Mouse (Mus musculus) forebrain, embryonic 12.5 days (tissue): ENCODE measurements around the gene Slc9a9. TPM values are rescaled to one million over a fixed set of nuclear protein-coding genes. Genes with fewer than 3 reads are reported as not detected.

Source experiments
- ATAC-seq: fragments of 200-750 bp; cut with Nextera tagmentation; 2 replicates; pipeline ENCODE4 v1.8.0; 2017; ENCODE audit warnings: moderate TSS enrichment; ENCODE audit not compliant: low FRiP score
- H3K27ac ChIP-seq: fragments of 300-500 bp; sonication (generic); 2 replicates; pipeline ENCODE4 v1.5.1; 2016; ENCODE audit warnings: mild to moderate bottlenecking
- H3K27me3 ChIP-seq: fragments of 300-500 bp; sonication (generic); 2 replicates; pipeline ENCODE4 v1.6.1; 2016; ENCODE audit warnings: mild to moderate bottlenecking
- H3K36me3 ChIP-seq: fragments of 300-500 bp; sonication (generic); replicated peaks from 2 replicates; pipeline ENCODE4 v1.6.1; 2016; ENCODE audit warnings: mild to moderate bottlenecking
- H3K4me1 ChIP-seq: fragments of 300-500 bp; sonication (generic); 2 replicates; pipeline ENCODE4 v1.6.1; 2016
- H3K4me2 ChIP-seq: fragments of 300-500 bp; sonication (generic); 2 replicates; pipeline ENCODE4 v1.6.1; 2016; ENCODE audit warnings: mild to moderate bottlenecking, moderate library complexity
- H3K4me3 ChIP-seq: fragments of 300-500 bp; sonication (generic); replicated peaks from 2 replicates; pipeline ENCODE4 v1.5.1; 2016; ENCODE audit warnings: mild to moderate bottlenecking
- H3K9ac ChIP-seq: fragments of 300-500 bp; sonication (generic); 2 replicates; pipeline ENCODE4 v1.6.1; 2016; ENCODE audit warnings: mild to moderate bottlenecking
- H3K9me3 ChIP-seq: fragments of 300-500 bp; sonication (generic); 2 replicates; pipeline ENCODE4 v1.6.1; 2016
- WGBS: fragments of 180-500 bp; shearing (Covaris S2); methylation state at CpG from one replicate; pipeline ENCODE4 v1.1.7; 2016; 5-methylcytosine and 5-hydroxymethylcytosine counted together
- polyA plus RNA-seq: library from polyadenylated mRNA; unstranded; fragments of >200 nt; fragmentation: Nextera tagmentation; extraction: Ambion mirVana; gene quantifications from 2 replicates; pipeline ENCODE4 v1.2.1, GENCODE M21; 2016

The Slc9a9 gene
- polyA plus RNA-seq, 1 experiment from 2014 or later: 2.8 TPM

DNA sequence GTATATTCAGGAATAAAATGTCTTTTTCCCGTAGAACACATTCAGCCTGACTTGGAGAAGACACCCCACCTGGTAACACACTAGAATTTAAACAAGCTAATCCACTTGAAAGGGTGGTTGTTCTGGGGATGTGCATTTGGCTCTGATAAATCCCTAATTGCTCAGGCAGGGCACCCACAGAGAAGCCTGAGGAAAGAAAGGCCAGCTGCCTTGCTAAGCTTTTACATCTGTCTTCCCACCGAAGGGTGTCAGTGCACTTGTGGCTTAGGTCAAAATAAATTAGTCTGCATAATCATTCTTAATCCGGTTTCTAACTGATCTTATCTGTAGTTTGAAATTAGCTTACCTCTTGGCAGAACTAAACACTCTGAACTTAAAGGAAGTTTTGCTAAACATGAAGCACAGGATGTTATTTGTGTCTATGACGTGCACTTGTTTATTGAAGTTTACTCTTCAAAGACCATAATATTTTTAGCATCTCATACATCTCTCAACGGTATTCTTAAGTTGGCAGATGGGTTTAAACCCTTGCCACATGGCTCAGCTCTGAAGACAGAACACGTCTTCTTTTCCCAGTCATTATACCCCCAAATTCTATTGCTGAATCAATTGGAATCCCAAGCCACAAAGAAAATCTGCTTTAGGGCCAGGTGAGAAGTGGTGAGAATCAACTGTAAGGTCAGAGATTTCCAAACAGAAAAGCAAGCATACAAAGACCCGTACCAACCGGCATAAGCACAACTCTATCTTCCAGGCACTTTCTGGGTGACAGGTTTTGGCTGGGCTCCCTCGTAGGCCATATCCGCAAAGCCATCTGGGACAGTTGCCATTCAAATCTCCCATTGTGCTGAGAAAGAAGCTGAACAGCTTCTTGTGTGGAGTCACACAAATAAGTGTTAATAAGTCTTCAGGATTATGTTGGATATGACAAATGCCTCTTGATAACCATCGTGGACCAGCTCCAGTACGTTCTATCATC, 443.7 kb downstream of the Slc9a9 start:
- 49% methylated on average over 12 of the region's 12 CpGs for WGBS
- H3K4me1 ChIP-seq: peaks cover 8% of the 10 kb centered on the region; the same call in 1 of the 2 replicates
- no peak overlapping the region for H3K4me3 ChIP-seq
- H3K36me3 ChIP-seq: no peaks in the 10 kb centered on the region
- no peaks in the 10 kb centered on the region for H3K9me3 ChIP-seq
- ATAC-seq: 0 out of 2 replicates have a peak, but pooled peaks have one; percentile 44
- no peak overlapping the region for H3K4me2 ChIP-seq
- H3K27me3 ChIP-seq: no peaks in the 10 kb centered on the region
- no peak overlapping the region for H3K9ac ChIP-seq
- H3K27ac ChIP-seq: no peak overlapping the region

DNA sequence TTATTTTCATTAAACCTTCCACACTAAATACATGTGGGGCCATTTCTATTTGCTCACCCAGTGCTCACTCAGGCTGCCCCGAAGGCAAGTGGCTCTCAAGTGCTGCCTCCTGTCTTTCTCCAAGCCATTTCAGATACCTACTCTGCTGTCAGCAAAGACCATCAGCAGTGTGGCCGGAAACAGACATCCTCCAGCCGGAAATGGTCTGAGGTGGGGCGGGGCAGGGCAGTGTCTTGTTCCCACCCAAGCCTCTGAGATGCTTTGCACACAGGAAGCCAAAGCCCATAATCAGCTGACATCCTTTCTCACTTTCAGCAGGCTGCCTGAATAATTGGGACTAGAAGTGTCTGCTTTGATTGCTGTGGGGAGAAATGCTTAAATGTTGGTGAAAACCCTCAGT, 450.4 kb downstream of the Slc9a9 start:
- Histone ChIP-seq H3K4me1 (peaks cover 18% of the 10 kb centered on the region), H3K4me3 (no peak overlapping the region), H3K9me3 (no peaks in the 10 kb centered on the region), H3K27ac (no peak overlapping the region), H3K27me3 (no peaks in the 10 kb centered on the region), H3K36me3 (no peaks in the 10 kb centered on the region), H3K4me2 (no peak overlapping the region), H3K9ac (no peak overlapping the region)
- ATAC-seq: no peak
- WGBS: 60% methylated on average over 4 of the region's 4 CpGs

DNA sequence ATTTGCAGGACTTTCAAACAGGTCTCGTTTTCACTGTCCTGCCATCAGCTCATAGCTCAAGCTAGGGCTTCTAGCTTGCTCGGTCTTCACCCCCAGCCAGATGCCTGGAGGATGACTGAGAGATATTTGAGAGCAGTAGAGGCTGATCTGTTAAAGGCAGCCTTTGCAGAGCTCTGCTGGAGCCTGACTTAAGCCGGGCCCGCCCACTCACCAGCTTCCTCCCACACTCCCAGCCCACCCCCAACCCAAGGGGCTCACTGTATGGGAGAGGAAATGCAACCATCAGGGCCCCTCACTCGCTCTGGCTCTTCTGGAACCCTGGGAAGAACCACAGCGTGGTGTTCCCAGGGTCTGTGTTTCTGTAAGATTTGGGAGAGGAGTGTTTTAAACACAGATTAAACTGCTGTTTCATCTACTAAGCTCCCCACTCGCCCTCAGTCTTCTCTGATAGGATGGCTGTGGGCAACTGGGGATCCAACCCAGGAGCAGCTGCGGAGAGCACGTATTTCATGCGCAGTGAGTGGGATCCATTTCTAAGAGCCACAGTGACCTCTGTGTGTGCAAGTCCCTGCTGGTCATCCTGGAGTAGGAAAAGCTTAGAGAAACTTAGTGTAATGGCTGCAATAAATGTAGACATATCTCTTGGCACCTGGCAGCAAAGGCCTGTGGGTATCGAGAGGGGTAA, 451.6 kb downstream of the Slc9a9 start:
- peak; percentile 71; the same call in 1 of the 2 replicates for ATAC-seq
- Histone ChIP-seq H3K27me3 (no peaks in the 10 kb centered on the region), H3K27ac (0 out of 2 replicates have a peak overlapping the region, but pooled peaks have one; percentile 25), H3K9me3 (no peaks in the 10 kb centered on the region), H3K4me1 (peaks cover 18% of the 10 kb centered on the region), H3K9ac (no peak overlapping the region), H3K4me2 (no peak overlapping the region), H3K36me3 (no peaks in the 10 kb centered on the region), H3K4me3 (no peak overlapping the region)
- 25% methylated on average over 11 of the region's 11 CpGs for WGBS

DNA sequence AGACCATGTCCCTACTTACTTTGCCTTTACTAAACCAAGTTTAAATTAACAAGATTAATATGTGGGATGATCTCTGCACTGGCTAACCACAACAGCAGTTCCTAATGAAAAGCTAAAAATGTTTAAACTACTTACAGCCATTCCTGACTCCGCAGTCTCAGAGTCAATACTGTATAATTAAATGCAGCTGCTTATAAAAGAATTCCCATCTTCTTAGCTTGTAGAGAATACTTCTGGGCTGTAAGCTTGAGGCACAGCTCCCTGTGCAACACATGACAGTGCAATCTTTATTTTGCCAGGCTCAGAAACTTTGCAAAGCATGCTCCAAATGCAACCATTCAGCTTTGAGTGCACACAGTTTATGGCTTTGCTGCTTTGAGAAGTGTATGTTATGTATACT, 456.0 kb downstream of the Slc9a9 start:
- Histone ChIP-seq H3K9me3 (no peaks in the 10 kb centered on the region), H3K27me3 (no peaks in the 10 kb centered on the region), H3K4me3 (no peak overlapping the region), H3K36me3 (no peaks in the 10 kb centered on the region), H3K4me1 (peaks cover 10% of the 10 kb centered on the region), H3K9ac (no peak overlapping the region), H3K4me2 (no peak overlapping the region), H3K27ac (no peak overlapping the region)
- ATAC-seq: no peak
- WGBS: 78% methylated on average over 1 of the region's 1 CpGs

DNA sequence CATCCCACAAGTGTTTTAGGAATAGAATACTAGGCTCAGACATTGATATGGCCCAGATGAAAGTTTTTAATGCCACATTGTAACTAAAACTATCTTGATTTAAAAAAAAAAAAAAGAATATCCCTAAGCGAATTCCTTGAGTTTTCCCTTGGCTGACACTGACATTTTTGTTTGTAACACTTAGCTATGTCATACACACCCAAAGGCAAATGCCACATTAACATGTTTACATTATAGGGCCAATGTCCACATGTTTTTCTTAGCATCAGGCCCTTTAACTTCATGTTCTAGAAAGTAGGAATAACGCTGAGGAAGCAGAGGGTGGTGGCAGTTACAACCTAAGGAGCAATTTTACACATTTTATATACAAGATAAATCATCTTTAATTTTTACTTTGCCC, 458.1 kb downstream of the Slc9a9 start:
- Histone ChIP-seq H3K9me3 (no peaks in the 10 kb centered on the region), H3K4me3 (no peak overlapping the region), H3K36me3 (no peaks in the 10 kb centered on the region), H3K9ac (no peak overlapping the region), H3K4me1 (no peaks in the 10 kb centered on the region), H3K27ac (no peak overlapping the region), H3K27me3 (no peaks in the 10 kb centered on the region), H3K4me2 (no peak overlapping the region)
- 91% methylated on average over 2 of the region's 2 CpGs for WGBS
- no peak for ATAC-seq

DNA sequence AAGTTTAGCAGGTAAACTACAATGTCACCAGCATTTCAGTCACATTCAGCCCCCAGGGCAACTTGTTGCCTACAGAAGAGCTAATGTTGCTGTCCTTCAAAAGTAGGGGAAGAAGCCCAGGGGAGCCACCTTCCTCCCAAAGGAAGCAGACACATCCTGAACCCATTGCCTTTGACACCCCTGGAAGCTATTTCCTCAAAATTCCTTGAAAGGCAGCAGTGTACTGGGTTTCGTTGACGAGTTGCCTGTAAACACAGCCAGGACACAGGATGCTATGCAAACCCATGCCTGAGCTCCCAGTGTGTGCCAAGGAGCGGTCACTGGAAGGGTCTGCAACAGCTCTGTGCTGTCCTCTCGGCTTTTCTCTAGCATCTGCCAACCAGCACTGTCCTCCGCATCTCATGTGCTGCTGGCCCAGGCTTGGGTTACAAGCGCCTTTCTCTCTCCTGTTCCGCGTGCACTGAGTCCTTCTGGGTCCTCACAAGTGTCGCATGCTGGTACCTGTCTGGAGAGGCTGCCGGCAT, 479.6 kb downstream of the Slc9a9 start:
- no peaks in the 10 kb centered on the region for H3K27me3 ChIP-seq
- peaks cover 5% of the 10 kb centered on the region; the same call in 1 of the 2 replicates for H3K4me1 ChIP-seq
- H3K4me2 ChIP-seq: no peak overlapping the region
- no peaks in the 10 kb centered on the region for H3K36me3 ChIP-seq
- ATAC-seq: no peak
- H3K9me3 ChIP-seq: no peaks in the 10 kb centered on the region
- H3K27ac ChIP-seq: no peak overlapping the region
- H3K9ac ChIP-seq: no peak overlapping the region
- WGBS: 91% methylated on average over 10 of the region's 10 CpGs
- no peak overlapping the region for H3K4me3 ChIP-seq

DNA sequence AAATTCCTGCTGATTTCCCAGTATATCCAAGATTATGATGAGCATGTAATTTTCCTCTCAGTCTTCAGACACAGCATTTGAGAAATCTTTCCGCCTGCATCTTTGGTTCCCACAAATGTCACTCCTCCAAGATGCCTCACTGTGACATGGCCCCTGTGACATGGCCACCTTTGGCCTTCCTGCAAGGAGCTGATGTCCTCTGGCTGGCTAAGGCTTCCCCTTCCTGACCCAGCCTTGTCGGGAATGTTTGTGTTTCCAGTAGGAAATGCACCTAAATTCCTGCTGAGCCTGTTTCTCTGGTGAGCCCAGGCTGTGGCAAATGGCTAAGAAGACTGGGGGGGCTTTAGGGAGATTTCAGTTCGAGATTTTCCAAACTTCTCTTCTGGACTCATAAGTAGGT, 480.4 kb downstream of the Slc9a9 start:
- no peaks in the 10 kb centered on the region for H3K27me3 ChIP-seq
- H3K9ac ChIP-seq: no peak overlapping the region
- H3K4me3 ChIP-seq: no peak overlapping the region
- H3K4me1 ChIP-seq: peaks cover 5% of the 10 kb centered on the region; the same call in 1 of the 2 replicates
- no peak overlapping the region for H3K4me2 ChIP-seq
- H3K36me3 ChIP-seq: no peaks in the 10 kb centered on the region
- no peak overlapping the region for H3K27ac ChIP-seq
- no peak for ATAC-seq
- WGBS: 65% methylated on average over 3 of the region's 3 CpGs
- no peaks in the 10 kb centered on the region for H3K9me3 ChIP-seq

DNA sequence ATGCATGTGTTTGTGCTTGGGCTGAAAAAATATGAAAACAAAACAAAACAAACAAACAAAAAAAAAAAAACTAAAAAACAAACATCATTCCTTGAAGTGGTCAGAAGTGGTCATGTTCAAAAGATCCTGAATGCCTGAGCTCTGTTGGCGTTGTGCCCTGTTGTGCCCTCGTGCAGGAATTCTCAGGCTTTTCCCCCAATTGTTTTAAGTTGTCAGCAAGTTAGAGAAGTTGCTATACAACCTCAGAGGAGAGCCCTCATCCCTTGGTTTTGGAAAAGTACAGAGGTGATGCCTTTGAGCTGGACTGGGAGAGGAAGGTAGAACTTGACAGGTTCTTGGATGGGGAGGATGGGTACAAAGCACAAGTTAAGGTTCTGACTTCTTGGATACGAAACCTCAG, 480.9 kb downstream of the Slc9a9 start:
- H3K4me1 ChIP-seq: peaks cover 5% of the 10 kb centered on the region; the same call in 1 of the 2 replicates
- H3K27me3 ChIP-seq: no peaks in the 10 kb centered on the region
- no peaks in the 10 kb centered on the region for H3K36me3 ChIP-seq
- H3K4me2 ChIP-seq: no peak overlapping the region
- no peak overlapping the region for H3K9ac ChIP-seq
- H3K27ac ChIP-seq: no peak overlapping the region
- no peak for ATAC-seq
- H3K4me3 ChIP-seq: no peak overlapping the region
- WGBS: 79% methylated on average over 3 of the region's 3 CpGs
- no peaks in the 10 kb centered on the region for H3K9me3 ChIP-seq

DNA sequence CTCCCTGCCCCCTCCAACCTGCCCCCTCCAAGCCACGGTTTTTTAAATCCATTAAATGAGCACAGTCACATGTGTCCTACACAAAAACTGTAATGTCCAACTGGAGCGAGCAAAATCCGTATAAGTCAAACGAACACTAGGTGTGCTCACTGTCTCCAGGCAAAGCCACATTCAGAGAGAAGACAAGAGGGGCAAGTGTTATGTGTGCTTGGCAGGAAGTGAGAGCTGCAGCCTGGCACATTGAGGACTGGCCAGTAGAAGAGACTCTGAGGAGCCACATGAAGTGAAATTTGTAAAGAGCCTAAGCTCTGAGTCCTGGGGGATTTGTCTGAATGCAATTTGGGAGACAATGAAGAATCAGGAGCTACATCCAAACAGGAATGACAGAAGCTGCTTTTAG, 481.3 kb downstream of the Slc9a9 start:
- Histone ChIP-seq H3K27me3 (no peaks in the 10 kb centered on the region), H3K36me3 (no peaks in the 10 kb centered on the region), H3K4me2 (no peak overlapping the region), H3K27ac (no peak overlapping the region), H3K9me3 (no peaks in the 10 kb centered on the region), H3K4me3 (no peak overlapping the region), H3K9ac (no peak overlapping the region), H3K4me1 (peaks cover 5% of the 10 kb centered on the region; the same call in 1 of the 2 replicates)
- no peak for ATAC-seq
- WGBS: 74% methylated on average over 4 of the region's 4 CpGs

DNA sequence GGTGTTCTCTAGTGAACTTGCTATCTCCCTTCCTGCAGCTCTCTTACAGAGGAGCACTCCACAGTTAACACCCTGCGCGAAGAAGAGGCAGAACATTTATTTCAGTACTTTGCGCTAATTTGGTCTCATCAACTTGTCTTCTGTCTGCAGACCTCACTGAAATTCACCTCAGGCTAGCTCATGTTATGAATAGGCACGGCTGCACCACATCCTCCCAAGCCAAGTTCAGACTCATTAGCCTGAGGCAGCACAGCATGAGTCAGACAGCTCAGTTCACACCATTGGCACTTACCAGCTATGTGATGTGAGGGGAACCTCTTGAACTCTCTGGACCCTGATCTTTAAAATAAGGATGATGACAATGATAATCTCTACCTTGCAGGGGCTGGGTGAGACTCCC, 482.0 kb downstream of the Slc9a9 start:
- no peaks in the 10 kb centered on the region for H3K36me3 ChIP-seq
- peak; percentile 73; the same call in 1 of the 2 replicates for ATAC-seq
- H3K4me2 ChIP-seq: no peak overlapping the region
- H3K4me3 ChIP-seq: no peak overlapping the region
- H3K27me3 ChIP-seq: no peaks in the 10 kb centered on the region
- no peaks in the 10 kb centered on the region for H3K9me3 ChIP-seq
- no peak overlapping the region for H3K27ac ChIP-seq
- WGBS: 68% methylated on average over 4 of the region's 4 CpGs
- peaks cover 5% of the 10 kb centered on the region; the same call in 1 of the 2 replicates for H3K4me1 ChIP-seq
- no peak overlapping the region for H3K9ac ChIP-seq

DNA sequence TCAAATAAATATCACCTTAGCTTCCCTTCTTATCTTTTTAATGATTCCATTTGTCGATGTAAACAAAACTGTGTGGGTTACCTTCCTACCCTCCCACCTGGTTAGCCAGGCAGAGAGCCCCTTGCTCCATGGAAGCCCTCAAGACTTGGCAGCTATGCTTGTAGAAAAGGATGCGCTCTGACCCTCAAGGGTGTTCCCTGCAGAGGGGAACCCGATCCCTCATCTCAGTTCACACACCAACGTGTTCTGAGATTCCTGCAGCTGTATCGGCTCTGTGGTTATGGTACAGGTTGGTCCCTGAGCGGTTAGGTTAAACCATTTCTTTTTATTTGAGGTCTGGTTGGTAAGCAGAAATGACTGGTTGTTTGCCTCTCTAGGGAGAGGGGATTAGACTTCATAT, 484.3 kb downstream of the Slc9a9 start:
- no peaks in the 10 kb centered on the region for H3K27me3 ChIP-seq
- no peak for ATAC-seq
- H3K9ac ChIP-seq: no peak overlapping the region
- H3K36me3 ChIP-seq: no peaks in the 10 kb centered on the region
- H3K27ac ChIP-seq: no peak overlapping the region
- no peaks in the 10 kb centered on the region for H3K9me3 ChIP-seq
- 83% methylated on average over 6 of the region's 6 CpGs for WGBS
- H3K4me2 ChIP-seq: no peak overlapping the region
- H3K4me3 ChIP-seq: no peak overlapping the region
- peaks cover 5% of the 10 kb centered on the region; the same call in 1 of the 2 replicates for H3K4me1 ChIP-seq

DNA sequence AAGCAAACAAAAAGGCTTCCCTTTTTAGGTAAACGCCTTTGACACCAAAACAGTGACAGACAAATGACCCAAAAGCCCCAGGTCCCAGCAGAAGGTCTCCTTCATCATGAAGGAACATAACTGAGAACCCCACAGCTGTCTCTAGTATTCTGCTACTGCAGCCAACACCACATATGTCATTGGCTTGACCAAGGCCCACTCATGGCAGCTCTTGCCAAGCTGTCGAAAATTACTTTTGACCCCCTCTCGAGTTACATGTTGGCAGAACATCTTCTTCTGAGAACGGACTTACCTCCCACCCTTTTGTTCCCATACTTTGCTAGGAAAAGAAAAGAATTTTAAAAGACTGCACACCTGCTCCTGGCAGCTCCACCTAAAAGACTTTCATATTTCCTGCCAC, 488.2 kb downstream of the Slc9a9 start:
- H3K9me3 ChIP-seq: no peaks in the 10 kb centered on the region
- no peak overlapping the region for H3K27ac ChIP-seq
- H3K4me3 ChIP-seq: no peak overlapping the region
- WGBS: 76% methylated on average over 4 of the region's 4 CpGs
- no peaks in the 10 kb centered on the region for H3K36me3 ChIP-seq
- H3K9ac ChIP-seq: no peak overlapping the region
- no peak overlapping the region for H3K4me2 ChIP-seq
- peaks cover 3% of the 10 kb centered on the region; the same call in 1 of the 2 replicates for H3K4me1 ChIP-seq
- no peaks in the 10 kb centered on the region for H3K27me3 ChIP-seq
- ATAC-seq: no peak
